Mouse (Mus musculus) erythroblast, embryonic 14.5 days (primary cell): Measurements from ENCODE around the gene Pcdh7.

Experiments
- GATA1 ChIP-seq: IDR thresholded peaks from 2 replicates; pipeline ENCODE4 v1.6.1; 2012; ENCODE audit warnings: low read length, inconsistent platforms, mixed read lengths
- TAL1 ChIP-seq: IDR thresholded peaks from 3 replicates; pipeline ENCODE4 v1.6.1; 2012; ENCODE audit warnings: low read length, inconsistent platforms, mixed read lengths

- TF ChIP-seq TAL1: no peak
- no peak for TF ChIP-seq GATA1
Measured at GRCm38 (mm10) chr5:57943176-57943575, 225.4 kb downstream of the Pcdh7 start.
